Mouse (Mus musculus): ENCODE data around the gene Cbx5. TPM values are rescaled to one million over a fixed set of nuclear protein-coding genes. Genes with fewer than 3 reads are reported as not detected.

Gene Cbx5
- polyA plus RNA-seq, 1 experiment from 2014 or later = 166 TPM

DNA sequence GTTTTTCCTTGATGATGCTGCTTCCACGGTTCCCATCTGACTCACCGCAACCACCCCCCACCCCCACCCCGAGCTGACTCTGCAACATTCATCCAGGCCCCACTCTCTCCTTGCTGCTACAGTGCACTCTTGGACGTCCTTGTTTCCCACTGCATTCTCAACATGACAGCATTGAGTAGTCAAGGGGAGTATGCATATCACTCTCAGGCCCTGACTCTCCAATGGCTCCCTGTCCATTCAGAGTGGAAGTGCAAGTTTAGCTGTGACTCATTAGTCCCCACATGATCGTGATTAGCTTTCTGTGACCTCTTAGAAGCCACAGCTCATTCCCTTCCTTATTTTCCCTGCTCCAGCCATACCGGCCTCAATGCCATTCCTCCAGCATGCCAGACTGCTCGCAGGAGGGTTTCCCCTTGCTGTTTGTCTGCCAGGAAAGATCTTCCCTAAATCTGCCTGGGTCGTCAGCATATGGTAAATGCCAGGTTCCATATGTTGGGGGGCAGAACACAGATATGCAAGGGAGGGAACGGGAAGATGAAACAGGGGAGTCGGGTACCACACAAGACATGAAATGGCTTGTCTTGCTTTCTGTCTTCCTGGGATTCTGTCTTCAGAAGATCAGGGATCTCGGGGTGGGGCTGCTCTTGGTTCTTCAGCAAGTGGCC, 93.8 kb downstream of the Cbx5 start:
- Histone ChIP-seq H3K27ac (no peak overlapping the region), H3K27me3 (peaks cover 79% of the 10 kb centered on the region), H3K36me3 (no peaks in the 10 kb centered on the region), H3K9ac (no peak overlapping the region), H3K4me2 (replicated peaks) (no peak overlapping the region), H3K9me3 (no peaks in the 10 kb centered on the region), H3K4me1 (peaks cover 25% of the 10 kb centered on the region), H3K4me3 (0 out of 2 replicates have a peak overlapping the region, but pooled peaks have one; percentile 46)
- WGBS = 60% methylated on average over 11 of the region's 11 CpGs
- no peak for ATAC-seq (ENCODE audit: low FRiP score, low read depth)

DNA sequence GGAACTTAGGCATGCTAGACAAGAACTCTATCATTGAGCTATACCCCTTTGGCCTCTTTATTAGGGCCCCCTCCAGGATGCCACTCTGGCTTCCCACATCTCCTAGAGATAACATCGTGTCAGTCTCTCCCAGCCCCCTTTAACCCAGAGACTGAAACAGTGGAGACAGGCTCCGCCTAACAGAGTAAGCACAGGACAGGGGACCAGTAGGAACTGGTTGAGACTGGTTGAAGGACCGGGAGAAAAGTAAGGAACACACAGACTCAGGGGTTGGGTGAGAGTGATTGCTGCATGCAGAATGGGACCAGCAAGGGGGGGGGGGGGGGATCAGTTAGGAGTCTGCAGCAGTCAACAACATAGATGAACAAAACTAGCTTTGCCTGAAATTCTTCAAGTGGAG, 95.4 kb downstream of the Cbx5 start:
- no peak overlapping the region for H3K4me3 ChIP-seq
- H3K9me3 ChIP-seq = no peaks in the 10 kb centered on the region
- ATAC-seq (ENCODE audit: low FRiP score, low read depth) = no peak
- H3K4me2 ChIP-seq (replicated peaks) = no peak overlapping the region
- no peak overlapping the region for H3K9ac ChIP-seq
- WGBS = 40% methylated on average over 3 of the region's 3 CpGs
- H3K27me3 ChIP-seq = peaks cover 92% of the 10 kb centered on the region
- H3K27ac ChIP-seq = no peak overlapping the region
- peaks cover 25% of the 10 kb centered on the region for H3K4me1 ChIP-seq
- H3K36me3 ChIP-seq = no peaks in the 10 kb centered on the region

MicroRNA genes within 50 kb of the gene (microRNA counts, 519-probe panel; counts per million panel counts)
- 3,859 counts per million, percentile 73 among the panel's probes with 10 or more counts for microRNA mmu-miR-148b

Small RNAs within 50 kb of the gene (microRNA-seq; reads per million reads assigned to microRNA genes)
- gene Mir148b = 173 reads per million, percentile 60 among the genes with 10 or more reads in this experiment

Other genes starting within 250 kb of the Cbx5 start
- gene Hoxc8, start 249.2 kb downstream of the Cbx5 start, polyA plus RNA-seq (2015; fragmentation: Nextera tagmentation; extraction: Ambion mirVana) = 2.7 and 3.0 TPM in 2 replicates
- gene Hoxc6, start 241.6 kb downstream of the Cbx5 start, polyA plus RNA-seq (2015; fragmentation: Nextera tagmentation; extraction: Ambion mirVana) = 2.5 and 2.8 TPM in 2 replicates
- gene Hoxc4, start 220.9 kb downstream of the Cbx5 start, polyA plus RNA-seq (2015; fragmentation: Nextera tagmentation; extraction: Ambion mirVana) = 4.8 and 4.9 TPM in 2 replicates
- gene Smug1, start 72.7 kb downstream of the Cbx5 start, polyA plus RNA-seq (2015; fragmentation: Nextera tagmentation; extraction: Ambion mirVana) = 15.6 and 16.7 TPM in 2 replicates
- gene Hnrnpa1, start 616 bp upstream of the Cbx5 start, polyA plus RNA-seq (2015; fragmentation: Nextera tagmentation; extraction: Ambion mirVana) = 1,120 and 1,163 TPM in 2 replicates
- gene Nfe2, start 18.6 kb upstream of the Cbx5 start, polyA plus RNA-seq (2015; fragmentation: Nextera tagmentation; extraction: Ambion mirVana) = 2.8 and 3.8 TPM in 2 replicates
- gene Copz1, start 32.9 kb upstream of the Cbx5 start, polyA plus RNA-seq (2015; fragmentation: Nextera tagmentation; extraction: Ambion mirVana) = 283 TPM in 2 replicates
- gene Gpr84, start 70.8 kb upstream of the Cbx5 start, polyA plus RNA-seq (2015; fragmentation: Nextera tagmentation; extraction: Ambion mirVana) = 0.34 and 0.41 TPM in 2 replicates
- gene Zfp385a, start 100.3 kb upstream of the Cbx5 start, polyA plus RNA-seq (2015; fragmentation: Nextera tagmentation; extraction: Ambion mirVana) = 11.7 and 13.1 TPM in 2 replicates
- gene Itga5, start 126.9 kb upstream of the Cbx5 start, polyA plus RNA-seq (2015; fragmentation: Nextera tagmentation; extraction: Ambion mirVana) = 55.2 and 55.3 TPM in 2 replicates
- gene Gtsf1, start 190.7 kb upstream of the Cbx5 start, polyA plus RNA-seq (2015; fragmentation: Nextera tagmentation; extraction: Ambion mirVana) = not detected in 2 replicates
- not detected in 2 replicates for gene Gtsf2, start 208.7 kb upstream of the Cbx5 start, polyA plus RNA-seq (2015; fragmentation: Nextera tagmentation; extraction: Ambion mirVana)
- 2.2 and 2.3 TPM in 2 replicates for gene Nckap1l, start 214.0 kb upstream of the Cbx5 start, polyA plus RNA-seq (2015; fragmentation: Nextera tagmentation; extraction: Ambion mirVana)